ENCODE assay signal across 8 mouse cellular contexts in genomic region chr19:6869355-6869754, GRCm38 (mm10). TPM values are rescaled to one million over a fixed set of nuclear protein-coding genes. Genes with fewer than 3 reads are reported as not detected.
DNase-seq lines count a peak whose midpoint lies in the region; ATAC-seq and TF ChIP-seq lines count a peak whose summit lies in the region.

No protein-coding gene starts in this region.

- peaks cover 4% of the 10 kb centered on the region; the same call in 1 of the 2 replicates for H3K4me1 ChIP-seq in embryonic facial prominence, embryonic 13.5 days
- H3K4me1 ChIP-seq in lung, embryonic 14.5 days (ENCODE audit: insufficient read depth): no peaks in the 10 kb centered on the region

- WGBS in embryonic facial prominence, embryonic 13.5 days: 8% methylated on average over 5 of the region's 5 CpGs
- WGBS in lung, embryonic 14.5 days: under 1% methylated on average over 5 of the region's 5 CpGs

- TF ChIP-seq CTCF in lung, embryonic 14.5 days (IDR thresholded peaks at IDR 0.05; ENCODE audit: low read depth): no peak

- H3K4me3 ChIP-seq in embryonic facial prominence, embryonic 13.5 days: 0 out of 2 replicates have a peak overlapping the region, but pooled peaks have one; percentile 7
- H3K4me3 ChIP-seq in lung, embryonic 14.5 days (ENCODE audit: low read depth, low read length): 0 out of 2 replicates have a peak overlapping the region, but pooled peaks have one; percentile 3

- peak overlapping the region; percentile 45 for H3K4me2 ChIP-seq in embryonic facial prominence, embryonic 13.5 days
- peak overlapping the region; percentile 49 for H3K4me2 ChIP-seq in lung, embryonic 14.5 days

- no peaks in the 10 kb centered on the region for H3K9me3 ChIP-seq in embryonic facial prominence, embryonic 13.5 days
- H3K9me3 ChIP-seq in lung, embryonic 14.5 days (ENCODE audit: low read depth, low read length): no peaks in the 10 kb centered on the region

- no peaks in the 10 kb centered on the region for H3K27me3 ChIP-seq in embryonic facial prominence, embryonic 13.5 days
- H3K27me3 ChIP-seq in lung, embryonic 14.5 days (ENCODE audit: insufficient read depth, low read length): no peaks in the 10 kb centered on the region

- H3K36me3 ChIP-seq in embryonic facial prominence, embryonic 13.5 days: no peaks in the 10 kb centered on the region
- H3K36me3 ChIP-seq in lung, embryonic 14.5 days (ENCODE audit: insufficient read depth): no peaks in the 10 kb centered on the region

- peak overlapping the region; percentile 28; the same call in 1 of the 2 replicates for H3K9ac ChIP-seq in embryonic facial prominence, embryonic 13.5 days
- H3K9ac ChIP-seq in lung, embryonic 14.5 days: 0 out of 2 replicates have a peak overlapping the region, but pooled peaks have one; percentile 4

- H3K27ac ChIP-seq in embryonic facial prominence, embryonic 13.5 days: no peak overlapping the region
- H3K27ac ChIP-seq in lung, embryonic 14.5 days (ENCODE audit: low read depth): no peak overlapping the region

- DNase-seq in retina, postnatal 1 day: peak; percentile 53
- DNase-seq in retina, embryonic 14.5 days (ENCODE audit: low spot score): no peak
- peak; percentile 72 for DNase-seq in kidney, adult 11 months
- peak; percentile 74 for DNase-seq in lung, embryonic 14.5 days
- DNase-seq in spleen, postnatal 4 days (ENCODE audit: low spot score in 2 of 2): peak; percentile 50 to 76
- DNase-seq in ovary, postnatal 10 days (ENCODE audit: low spot score): no peak
- no peak for DNase-seq in ovary, adult 18-20 months (ENCODE audit: low spot score)

- ATAC-seq in embryonic facial prominence, embryonic 13.5 days (ENCODE audit: insufficient number of reproducible peaks, insufficient read depth, low FRiP score, low TSS enrichment, low read depth): no peak
- ATAC-seq in lung, embryonic 14.5 days (ENCODE audit: insufficient read depth): peak; percentile 69; the same call in 1 of the 2 replicates

RNA-seq across cellular contexts. Expression of gene Ccdc88b, which starts 11.3 kb away (rescaled TPM):
- polyA plus RNA-seq in embryonic facial prominence, embryonic 13.5 days (2015; fragmentation: Nextera tagmentation; extraction: Ambion mirVana): 0.25 and 0.88 TPM in 2 replicates
- polyA plus RNA-seq in lung, embryonic 14.5 days (2014; fragmentation: Nextera tagmentation; extraction: Ambion mirVana): 1.0 and 1.5 TPM in 2 replicates

RNA-seq across cellular contexts. Expression of gene Rps6ka4, which starts 28.9 kb away (rescaled TPM):
- polyA plus RNA-seq in embryonic facial prominence, embryonic 13.5 days (2015; fragmentation: Nextera tagmentation; extraction: Ambion mirVana): 20.9 and 24.3 TPM in 2 replicates
- polyA plus RNA-seq in lung, embryonic 14.5 days (2014; fragmentation: Nextera tagmentation; extraction: Ambion mirVana): 28.6 and 29.8 TPM in 2 replicates

RNA-seq across cellular contexts. Expression of gene Trmt112, which starts 40.1 kb away (rescaled TPM):
- 176 and 194 TPM in 2 replicates for polyA plus RNA-seq in embryonic facial prominence, embryonic 13.5 days (2015; fragmentation: Nextera tagmentation; extraction: Ambion mirVana)
- polyA plus RNA-seq in lung, embryonic 14.5 days (2014; fragmentation: Nextera tagmentation; extraction: Ambion mirVana): 151 and 155 TPM in 2 replicates

RNA-seq across cellular contexts. Expression of gene Prdx5, which starts 40.6 kb away (rescaled TPM):
- polyA plus RNA-seq in embryonic facial prominence, embryonic 13.5 days (2015; fragmentation: Nextera tagmentation; extraction: Ambion mirVana): 239 and 251 TPM in 2 replicates
- 151 and 153 TPM in 2 replicates for polyA plus RNA-seq in lung, embryonic 14.5 days (2014; fragmentation: Nextera tagmentation; extraction: Ambion mirVana)

RNA-seq across cellular contexts. Expression of gene Esrra, which starts 52.3 kb away (rescaled TPM):
- 9.5 and 10.9 TPM in 2 replicates for polyA plus RNA-seq in embryonic facial prominence, embryonic 13.5 days (2015; fragmentation: Nextera tagmentation; extraction: Ambion mirVana)
- polyA plus RNA-seq in lung, embryonic 14.5 days (2014; fragmentation: Nextera tagmentation; extraction: Ambion mirVana): 3.1 and 4.2 TPM in 2 replicates

Comparison
In these comparisons a context has a peak if more than half of its experiments do, and no peak if none do; other contexts are left out.
1. DNase-seq: peak in retina, postnatal 1 day (single experiment), kidney, adult 11 months (single experiment), lung, embryonic 14.5 days (single experiment) and spleen, postnatal 4 days (2 of 2); none in retina, embryonic 14.5 days (single experiment), ovary, postnatal 10 days (single experiment) and ovary, adult 18-20 months (single experiment).